Mouse (Mus musculus) left cerebral cortex, adult 6 months (tissue): ENCODE measurements around the gene Rpusd4. TPM values are rescaled to one million over a fixed set of nuclear protein-coding genes. Genes with fewer than 3 reads are reported as not detected.

Source experiments
- long read RNA-seq, 2 experiments: library from polyadenylated mRNA; unstranded; transcript quantifications; one replicate each; pipeline ENCODE4 v2.0.0; 2019 to 2020
- polyA plus RNA-seq: library from polyadenylated mRNA; unstranded; fragments of <200 nt; fragmentation: Nextera tagmentation; gene quantifications from 2 replicates; pipeline ENCODE4 v1.2.3, GENCODE M21; 2021

Rpusd4 gene
- polyA plus RNA-seq = 9.2 and 9.8 TPM in 2 replicates
- long read RNA-seq, experiment 1, transcript Rpusd4-201 (7 exons, 1,821 nt) = major isoform, 46 of 54 reads
- long read RNA-seq, experiment 1, partial matches to known transcripts = 0 of 54 reads
- long read RNA-seq, experiment 1, other reads (novel, unspliced or antisense) = 8 of 54 reads
- long read RNA-seq, experiment 2, transcript Rpusd4-201 (7 exons, 1,821 nt) = major isoform, 12 of 14 reads
- long read RNA-seq, experiment 2, partial matches to known transcripts = 0 of 14 reads
- long read RNA-seq, experiment 2, other reads (novel, unspliced or antisense) = 2 of 14 reads

GRCm38 (mm10) chr9:35267146-35267975 lies at the start of gene Rpusd4, which contains the start of gene Fam118b:
Rpusd4 (plus strand) TSS chr9:35267865.
Fam118b (minus strand) TSS chr9:35267805.

Other genes starting within 250 kb of the Rpusd4 start
- gene St3gal4, start 148.6 kb upstream of the Rpusd4 start, polyA plus RNA-seq = 30.8 and 35.2 TPM in 2 replicates
- 22.0 and 26.6 TPM in 2 replicates for gene Dcps, start 91.8 kb upstream of the Rpusd4 start, polyA plus RNA-seq
- 81.9 and 95.1 TPM in 2 replicates for gene Srpr, start 67.7 kb upstream of the Rpusd4 start, polyA plus RNA-seq
- 1.4 and 1.6 TPM in 2 replicates for gene Tirap, start 67.6 kb upstream of the Rpusd4 start, polyA plus RNA-seq
- 14.9 and 18.7 TPM in 2 replicates for gene Foxred1, start 56.8 kb upstream of the Rpusd4 start, polyA plus RNA-seq
- gene Fam118b, start 60 bp upstream of the Rpusd4 start, polyA plus RNA-seq = 15.2 and 15.4 TPM in 2 replicates
- gene Cdon, start 153.3 kb downstream of the Rpusd4 start, polyA plus RNA-seq = 0.59 and 0.90 TPM in 2 replicates